Comparison of ENCODE assay signal across 9 mouse cellular contexts in genomic region chr6:32271463-32271862, GRCm38 (mm10).
DNase-seq lines count a peak whose midpoint lies in the region; ATAC-seq lines count a peak whose summit lies in the region.
"Had no signal": no experiment of that assay in that cellular context is flagged by ENCODE, and none has a peak within 500 bp of the region (broad histone marks: within the 10 kb centered on the region; RNA-seq: fewer than 3 reads in every experiment).

No protein-coding gene starts in this region.

- no peaks in the 10 kb centered on the region for H3K36me3 ChIP-seq in forebrain, embryonic 14.5 days (ENCODE audit: control insufficient read depth, insufficient read depth, low read length)
- no peaks in the 10 kb centered on the region for H3K36me3 ChIP-seq in forebrain, embryonic 11.5 days (ENCODE audit: control insufficient read depth, insufficient read depth, low read length)
- no peaks in the 10 kb centered on the region for H3K36me3 ChIP-seq in neural tube, embryonic 13.5 days
- no peaks in the 10 kb centered on the region for H3K36me3 ChIP-seq in neural tube, embryonic 15.5 days
- H3K36me3 ChIP-seq: liver, embryonic 15.5 days had no signal

- no peaks in the 10 kb centered on the region for H3K9me3 ChIP-seq in forebrain, embryonic 14.5 days (replicated peaks; ENCODE audit: control insufficient read depth, low read length)
- no peaks in the 10 kb centered on the region for H3K9me3 ChIP-seq in forebrain, embryonic 11.5 days (ENCODE audit: control insufficient read depth, low read length)
- 0 out of 2 replicates have a peak, but pooled peaks cover 7% of the 10 kb centered on the region for H3K9me3 ChIP-seq in neural tube, embryonic 13.5 days
- no peaks in the 10 kb centered on the region for H3K9me3 ChIP-seq in neural tube, embryonic 15.5 days (replicated peaks)
- H3K9me3 ChIP-seq: liver, embryonic 15.5 days had no signal

- peaks cover 4% of the 10 kb centered on the region; the same call in 1 of the 2 replicates for H3K4me1 ChIP-seq in forebrain, embryonic 14.5 days (ENCODE audit: control insufficient read depth, insufficient read depth, low read length)
- H3K4me1 ChIP-seq in forebrain, embryonic 11.5 days (replicated peaks; ENCODE audit: control insufficient read depth, insufficient read depth, low read length) = no peaks in the 10 kb centered on the region
- H3K4me1 ChIP-seq in neural tube, embryonic 13.5 days (replicated peaks) = peaks cover 15% of the 10 kb centered on the region
- peaks cover 6% of the 10 kb centered on the region; the same call in 1 of the 2 replicates for H3K4me1 ChIP-seq in neural tube, embryonic 15.5 days
- H3K4me1 ChIP-seq: liver, embryonic 15.5 days had no signal

- DNase-seq in forebrain, embryonic 14.5 days (ENCODE audit: low spot score) = peak; percentile 74
- DNase-seq in forebrain, embryonic 11.5 days (ENCODE audit: low spot score) = no peak
- no peak for DNase-seq in neural tube, embryonic 10.5 days (ENCODE audit: extremely low spot score, low spot score)
- DNase-seq in heart, postnatal 4 days = peak; percentile 56

- H3K4me2 ChIP-seq in forebrain, embryonic 14.5 days (ENCODE audit: low read length) = no peak overlapping the region
- H3K4me2 ChIP-seq in forebrain, embryonic 11.5 days (ENCODE audit: low read depth, low read length, severe bottlenecking) = no peak overlapping the region
- no peak overlapping the region for H3K4me2 ChIP-seq in neural tube, embryonic 13.5 days
- H3K4me2 ChIP-seq in neural tube, embryonic 15.5 days = no peak overlapping the region
- H3K4me2 ChIP-seq: liver, embryonic 15.5 days had no signal

- no peak overlapping the region for H3K9ac ChIP-seq in forebrain, embryonic 14.5 days (ENCODE audit: low read length)
- no peak overlapping the region for H3K9ac ChIP-seq in forebrain, embryonic 11.5 days (ENCODE audit: low read length)
- no peak overlapping the region for H3K9ac ChIP-seq in neural tube, embryonic 13.5 days
- no peak overlapping the region for H3K9ac ChIP-seq in neural tube, embryonic 15.5 days (replicated peaks)
- H3K9ac ChIP-seq: liver, embryonic 15.5 days had no signal

- no peaks in the 10 kb centered on the region for H3K27me3 ChIP-seq in forebrain, embryonic 14.5 days (replicated peaks; ENCODE audit: control insufficient read depth, insufficient read depth, low read length)
- no peaks in the 10 kb centered on the region for H3K27me3 ChIP-seq in forebrain, embryonic 11.5 days (ENCODE audit: control insufficient read depth, insufficient read depth, low read length)
- no peaks in the 10 kb centered on the region for H3K27me3 ChIP-seq in neural tube, embryonic 13.5 days
- no peaks in the 10 kb centered on the region for H3K27me3 ChIP-seq in neural tube, embryonic 15.5 days (replicated peaks)
- H3K27me3 ChIP-seq: liver, embryonic 15.5 days had no signal

- ATAC-seq in forebrain, embryonic 14.5 days = peak; percentile 44; the same call in 1 of the 2 replicates
- ATAC-seq in forebrain, embryonic 11.5 days (replicated peaks; ENCODE audit: low FRiP score) = no peak
- no peak for ATAC-seq in neural tube, embryonic 13.5 days (ENCODE audit: low read depth)
- peak; percentile 45; the same call in 1 of the 2 replicates for ATAC-seq in neural tube, embryonic 15.5 days (ENCODE audit: low FRiP score)
- no peak for ATAC-seq in megakaryocyte, adult 5-6 weeks (ENCODE audit: poor library complexity, severe bottlenecking)
- no peak for ATAC-seq in megakaryocyte-erythroid progenitor cell, adult 5-6 weeks (replicated peaks; ENCODE audit: low FRiP score, low TSS enrichment, poor library complexity, severe bottlenecking)

- no peak overlapping the region for H3K4me3 ChIP-seq in forebrain, embryonic 14.5 days (ENCODE audit: low read depth, low read length)
- H3K4me3 ChIP-seq in forebrain, embryonic 11.5 days (ENCODE audit: low read depth, low read length) = no peak overlapping the region
- H3K4me3 ChIP-seq in neural tube, embryonic 13.5 days = no peak overlapping the region
- H3K4me3 ChIP-seq in neural tube, embryonic 15.5 days (replicated peaks) = no peak overlapping the region
- H3K4me3 ChIP-seq: liver, embryonic 15.5 days had no signal

- 30% methylated on average over 4 of the region's 4 CpGs for WGBS in forebrain, embryonic 14.5 days
- 83% methylated on average over 4 of the region's 4 CpGs for WGBS in forebrain, embryonic 11.5 days
- 57% methylated on average over 4 of the region's 4 CpGs for WGBS in neural tube, embryonic 13.5 days
- 43% methylated on average over 4 of the region's 4 CpGs for WGBS in neural tube, embryonic 15.5 days

- H3K27ac ChIP-seq in forebrain, embryonic 14.5 days (ENCODE audit: low read depth, low read length) = peak overlapping the region; percentile 27; the same call in 1 of the 2 replicates
- H3K27ac ChIP-seq in forebrain, embryonic 11.5 days (ENCODE audit: low read depth, low read length) = no peak overlapping the region
- peak overlapping the region; percentile 15 for H3K27ac ChIP-seq in neural tube, embryonic 13.5 days (replicated peaks)
- H3K27ac ChIP-seq in neural tube, embryonic 15.5 days (replicated peaks) = 0 out of 2 replicates have a peak overlapping the region, but pooled peaks have one; percentile 29
- H3K27ac ChIP-seq: liver, embryonic 15.5 days had no signal

Comparison
In these comparisons a context has a peak if more than half of its experiments do, and no peak if none do; other contexts are left out.
1. ATAC-seq: peak in forebrain, embryonic 14.5 days (single experiment) and neural tube, embryonic 15.5 days (single experiment); none in forebrain, embryonic 11.5 days (single experiment), neural tube, embryonic 13.5 days (single experiment), megakaryocyte, adult 5-6 weeks (single experiment) and megakaryocyte-erythroid progenitor cell, adult 5-6 weeks (single experiment).
2. DNase-seq: peak in forebrain, embryonic 14.5 days (single experiment) and heart, postnatal 4 days (single experiment); none in forebrain, embryonic 11.5 days (single experiment) and neural tube, embryonic 10.5 days (single experiment).